Mouse (Mus musculus): ENCODE data around the gene Msx1. TPM values are rescaled to one million over a fixed set of nuclear protein-coding genes. Genes with fewer than 3 reads are reported as not detected.
A peak's percentile ranks its signal among the peaks of the same experiment; 100 is the strongest.

The Msx1 gene
- polyA plus RNA-seq, 1 experiment = 1.1 TPM

DNA sequence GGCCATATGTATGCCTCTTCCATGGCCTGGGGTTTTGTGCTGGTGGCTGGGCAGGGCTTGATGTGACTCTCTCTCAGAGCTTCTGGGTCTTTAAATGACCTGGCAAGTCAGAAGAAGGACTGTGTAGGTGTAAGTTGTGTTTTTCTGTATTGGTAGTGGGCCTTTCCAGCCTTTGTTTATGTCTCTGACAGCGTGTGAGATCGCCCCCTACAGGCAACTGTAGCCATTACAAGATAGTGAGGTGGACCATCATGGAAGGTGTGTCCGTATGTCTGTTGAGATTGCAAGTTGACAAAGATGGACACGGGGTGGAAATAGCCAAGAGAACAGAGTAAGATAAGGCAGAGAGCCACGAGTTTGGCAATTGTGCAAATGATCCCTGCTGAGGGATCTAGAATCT lies 32.2 kb downstream of the Msx1 start:
- TF ChIP-seq CTCF (conservative IDR thresholded peaks at IDR 0.05; ENCODE audit: insufficient read depth, insufficient read length, low read depth, low read length) (0 out of 2 replicates have a peak, but pooled peaks have one; percentile 0), POLR2A (IDR thresholded peaks at IDR 0.05; ENCODE audit: low read depth, low read length) (no peak)

DNA sequence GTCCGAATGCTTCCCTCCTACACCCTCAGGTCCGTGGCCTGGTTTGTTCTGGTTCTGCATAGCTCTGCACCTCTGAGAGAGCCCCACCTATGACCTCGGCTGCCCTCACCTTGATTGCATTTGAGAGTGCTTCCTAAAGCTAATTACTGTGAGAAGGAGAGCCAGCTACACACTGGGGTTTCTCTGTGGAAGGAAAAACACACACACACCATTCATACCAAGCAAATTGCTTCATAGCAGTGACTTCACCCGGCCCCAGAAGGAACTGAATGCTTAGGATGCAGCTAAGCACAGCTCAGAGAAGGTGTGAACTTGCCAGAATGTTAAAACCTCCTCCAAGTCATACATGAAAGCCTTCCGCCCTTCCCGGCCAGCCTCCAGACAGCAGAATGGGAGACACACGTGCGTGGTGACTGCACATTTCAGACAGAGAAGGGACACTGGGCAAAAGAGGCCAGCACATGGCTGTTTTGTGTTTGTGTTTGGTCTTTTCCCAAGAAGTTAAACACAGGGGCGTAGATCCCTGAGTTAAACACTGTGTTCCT lies 39.5 kb downstream of the Msx1 start:
- H3K27me3 ChIP-seq (replicated peaks; ENCODE audit: control insufficient read depth, insufficient read depth, low read length) = no peaks in the 10 kb centered on the region
- no peaks in the 10 kb centered on the region for H3K36me3 ChIP-seq (ENCODE audit: control insufficient read depth, insufficient read depth, low read length)
- WGBS = 59% methylated on average over 9 of the region's 9 CpGs
- H3K4me1 ChIP-seq (ENCODE audit: control insufficient read depth, insufficient read depth, low read length) = no peaks in the 10 kb centered on the region
- H3K4me3 ChIP-seq (ENCODE audit: insufficient read depth, low read depth, low read length) = no peak overlapping the region
- DNase-seq = no peak
- H3K27ac ChIP-seq (ENCODE audit: insufficient read depth, low read depth, low read length) = no peak overlapping the region
- TF ChIP-seq CTCF (conservative IDR thresholded peaks at IDR 0.05; ENCODE audit: insufficient read depth, insufficient read length, low read depth, low read length) (no peak), POLR2A (IDR thresholded peaks at IDR 0.05; ENCODE audit: low read depth, low read length) (no peak)

More for the DNA sequence above, 32.2 kb downstream of the Msx1 start:
- H3K4me1 ChIP-seq (ENCODE audit: control insufficient read depth, insufficient read depth, low read length) = no peaks in the 10 kb centered on the region
- WGBS = 49% methylated on average over 5 of the region's 5 CpGs
- H3K36me3 ChIP-seq (ENCODE audit: control insufficient read depth, insufficient read depth, low read length) = no peaks in the 10 kb centered on the region
- H3K27me3 ChIP-seq (replicated peaks; ENCODE audit: control insufficient read depth, insufficient read depth, low read length) = no peaks in the 10 kb centered on the region
- H3K4me3 ChIP-seq (ENCODE audit: insufficient read depth, low read depth, low read length) = no peak overlapping the region
- no peak overlapping the region for H3K27ac ChIP-seq (ENCODE audit: insufficient read depth, low read depth, low read length)
- DNase-seq = no peak

DNA sequence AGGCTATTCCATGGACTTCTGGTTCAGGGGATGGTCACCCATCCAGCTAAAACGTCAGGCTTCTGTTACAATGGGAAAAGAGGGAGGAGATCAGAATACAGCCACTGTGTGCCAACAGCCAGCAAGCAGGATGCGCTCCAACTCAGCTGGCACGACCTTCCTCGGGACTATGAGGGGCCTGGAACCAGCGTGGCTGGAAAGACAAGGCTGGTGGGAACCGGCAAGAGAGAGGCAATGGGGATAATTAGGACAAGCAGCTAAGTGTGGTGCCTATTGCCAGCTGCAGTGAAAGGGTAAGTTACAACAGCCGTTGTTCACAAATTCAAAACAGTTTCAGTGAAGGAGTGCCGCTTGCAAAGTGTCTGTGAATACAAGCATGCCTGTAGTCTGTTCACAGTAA lies 41.1 kb downstream of the Msx1 start:
- TF ChIP-seq CTCF (conservative IDR thresholded peaks at IDR 0.05; ENCODE audit: insufficient read depth, insufficient read length, low read depth, low read length) = no peak
- no peak for TF ChIP-seq POLR2A (IDR thresholded peaks at IDR 0.05; ENCODE audit: low read depth, low read length)
- Histone ChIP-seq H3K36me3 (ENCODE audit: control insufficient read depth, insufficient read depth, low read length) (no peaks in the 10 kb centered on the region), H3K4me3 (ENCODE audit: insufficient read depth, low read depth, low read length) (no peak overlapping the region), H3K4me1 (ENCODE audit: control insufficient read depth, insufficient read depth, low read length) (no peaks in the 10 kb centered on the region), H3K27ac (ENCODE audit: insufficient read depth, low read depth, low read length) (no peak overlapping the region), H3K27me3 (replicated peaks; ENCODE audit: control insufficient read depth, insufficient read depth, low read length) (no peaks in the 10 kb centered on the region)
- WGBS = 41% methylated on average over 8 of the region's 8 CpGs
- no peak for DNase-seq

DNA sequence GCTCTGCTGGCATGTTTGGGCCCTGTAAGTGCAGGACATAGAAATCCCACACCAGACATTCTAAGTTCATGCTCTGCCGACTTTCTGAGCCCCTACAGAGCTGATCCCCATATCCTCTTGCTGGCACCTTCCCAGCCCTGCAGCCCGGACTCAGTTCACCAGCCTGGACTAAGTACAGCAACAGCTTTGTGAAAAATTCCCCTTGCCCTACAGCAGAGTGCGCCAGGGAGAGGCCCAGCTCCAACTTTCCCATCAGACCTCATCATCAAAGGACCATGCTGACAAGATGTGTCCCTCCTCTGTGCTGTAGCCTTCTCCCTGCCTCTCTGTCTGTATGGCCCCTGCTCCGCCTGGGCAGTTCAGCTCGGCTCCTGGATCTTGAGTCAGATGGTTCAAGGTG lies 48.7 kb downstream of the Msx1 start:
- no peaks in the 10 kb centered on the region for H3K4me1 ChIP-seq (ENCODE audit: control insufficient read depth, insufficient read depth, low read length)
- H3K4me3 ChIP-seq (ENCODE audit: insufficient read depth, low read depth, low read length) = no peak overlapping the region
- no peaks in the 10 kb centered on the region for H3K27me3 ChIP-seq (replicated peaks; ENCODE audit: control insufficient read depth, insufficient read depth, low read length)
- 43% methylated on average over 5 of the region's 5 CpGs for WGBS
- TF ChIP-seq CTCF (conservative IDR thresholded peaks at IDR 0.05; ENCODE audit: insufficient read depth, insufficient read length, low read depth, low read length) (no peak), POLR2A (IDR thresholded peaks at IDR 0.05; ENCODE audit: low read depth, low read length) (no peak)
- H3K36me3 ChIP-seq (ENCODE audit: control insufficient read depth, insufficient read depth, low read length) = no peaks in the 10 kb centered on the region
- DNase-seq = no peak
- H3K27ac ChIP-seq (ENCODE audit: insufficient read depth, low read depth, low read length) = no peak overlapping the region

DNA sequence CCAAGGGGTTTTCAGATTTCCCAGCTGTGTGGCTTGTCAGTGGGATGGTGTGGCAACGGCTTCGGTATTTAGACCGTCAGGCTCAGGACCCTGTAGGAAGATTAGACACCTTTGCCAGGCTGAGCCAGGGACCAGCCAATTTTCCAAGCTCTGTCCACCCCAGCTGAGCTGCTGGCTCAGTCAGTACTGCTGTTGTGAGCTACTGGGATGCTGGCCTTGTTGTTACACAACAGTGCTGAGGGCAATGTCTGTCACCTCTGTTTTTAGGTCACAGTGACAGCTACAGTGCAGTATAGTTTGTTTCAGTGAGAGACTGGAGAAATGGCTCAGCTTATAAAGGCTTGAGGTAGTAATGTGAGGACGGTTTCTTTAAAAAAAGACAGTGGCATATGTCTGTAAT lies 50.4 kb downstream of the Msx1 start:
- DNase-seq = no peak
- Histone ChIP-seq H3K27me3 (replicated peaks; ENCODE audit: control insufficient read depth, insufficient read depth, low read length) (no peaks in the 10 kb centered on the region), H3K4me3 (ENCODE audit: insufficient read depth, low read depth, low read length) (no peak overlapping the region), H3K4me1 (ENCODE audit: control insufficient read depth, insufficient read depth, low read length) (no peaks in the 10 kb centered on the region), H3K27ac (ENCODE audit: insufficient read depth, low read depth, low read length) (no peak overlapping the region), H3K36me3 (ENCODE audit: control insufficient read depth, insufficient read depth, low read length) (no peaks in the 10 kb centered on the region)
- no peak for TF ChIP-seq POLR2A (IDR thresholded peaks at IDR 0.05; ENCODE audit: low read depth, low read length)
- TF ChIP-seq CTCF (conservative IDR thresholded peaks at IDR 0.05; ENCODE audit: insufficient read depth, insufficient read length, low read depth, low read length) = no peak
- 67% methylated on average over 4 of the region's 4 CpGs for whole genome bisulfite sequencing

DNA sequence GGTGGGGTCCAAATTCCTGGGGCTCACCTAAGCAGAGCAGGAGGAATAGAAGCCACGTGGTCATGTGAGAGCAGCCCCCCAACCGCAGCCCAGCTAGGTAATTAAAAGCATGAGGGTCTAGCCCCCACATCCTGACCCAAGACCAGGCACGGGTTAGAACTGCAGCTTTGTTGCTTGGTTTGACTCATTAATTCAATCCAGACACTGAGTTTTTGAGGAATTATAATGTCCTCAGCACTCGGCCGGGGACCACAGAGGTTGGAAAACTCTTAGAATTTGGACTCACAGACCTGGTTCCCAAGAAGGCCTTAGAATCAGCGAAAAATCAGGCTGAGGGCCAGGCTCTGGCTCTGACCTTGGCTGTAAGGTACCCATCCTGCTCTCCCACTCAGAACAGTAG lies 53.5 kb downstream of the Msx1 start:
- 68% methylated on average over 6 of the region's 6 CpGs for WGBS
- TF ChIP-seq POLR2A (IDR thresholded peaks at IDR 0.05; ENCODE audit: low read depth, low read length) = no peak
- no peak for TF ChIP-seq CTCF (conservative IDR thresholded peaks at IDR 0.05; ENCODE audit: insufficient read depth, insufficient read length, low read depth, low read length)
- no peaks in the 10 kb centered on the region for H3K36me3 ChIP-seq (ENCODE audit: control insufficient read depth, insufficient read depth, low read length)
- no peak overlapping the region for H3K27ac ChIP-seq (ENCODE audit: insufficient read depth, low read depth, low read length)
- no peak overlapping the region for H3K4me3 ChIP-seq (ENCODE audit: insufficient read depth, low read depth, low read length)
- no peaks in the 10 kb centered on the region for H3K27me3 ChIP-seq (replicated peaks; ENCODE audit: control insufficient read depth, insufficient read depth, low read length)
- no peak for DNase-seq
- H3K4me1 ChIP-seq (ENCODE audit: control insufficient read depth, insufficient read depth, low read length) = no peaks in the 10 kb centered on the region

Other genes starting within 250 kb of the Msx1 start
- gene Stk32b, start 107.4 kb downstream of the Msx1 start, polyA plus RNA-seq (2012; rRNA removed) = 11.4 and 13.7 TPM in 2 replicates
- gene Cytl1, start 89.1 kb downstream of the Msx1 start, polyA plus RNA-seq (2012; rRNA removed) = 3.7 and 5.8 TPM in 2 replicates
- 25.7 and 32.2 TPM in 2 replicates for gene Stx18, start 214.2 kb upstream of the Msx1 start, polyA plus RNA-seq (2012; rRNA removed)

Measured in kidney, adult 2 months (tissue).